Mouse (Mus musculus): ENCODE results near the gene Gm10944. TPM values are rescaled to one million over a fixed set of nuclear protein-coding genes. Genes with fewer than 3 reads are reported as not detected.

Gene Gm10944
- polyA plus RNA-seq, 1 experiment from 2014 or later = not detected

GRCm38 (mm10) chr10:10710837-10711236 is 29.7 kb downstream of the Gm10944 start:
- no peaks in the 10 kb centered on the region for H3K4me1 ChIP-seq
- no peak overlapping the region for H3K4me3 ChIP-seq (replicated peaks)
- no peak for ATAC-seq (ENCODE audit: low FRiP score)
- H3K9me3 ChIP-seq (replicated peaks) = no peaks in the 10 kb centered on the region
- WGBS = 77% methylated on average over 2 of the region's 2 CpGs
- no peak overlapping the region for H3K27ac ChIP-seq (replicated peaks)
- H3K9ac ChIP-seq (replicated peaks) = no peak overlapping the region
- H3K4me2 ChIP-seq = no peak overlapping the region
- H3K27me3 ChIP-seq (replicated peaks) = no peaks in the 10 kb centered on the region
- no peaks in the 10 kb centered on the region for H3K36me3 ChIP-seq

GRCm38 (mm10) chr10:10726501-10726900 is 45.4 kb downstream of the Gm10944 start:
- Histone ChIP-seq H3K9me3 (replicated peaks) (no peaks in the 10 kb centered on the region), H3K4me3 (replicated peaks) (no peak overlapping the region), H3K36me3 (no peaks in the 10 kb centered on the region), H3K27ac (replicated peaks) (no peak overlapping the region), H3K27me3 (replicated peaks) (no peaks in the 10 kb centered on the region), H3K9ac (replicated peaks) (no peak overlapping the region), H3K4me2 (no peak overlapping the region), H3K4me1 (no peaks in the 10 kb centered on the region)
- WGBS = 94% methylated on average over 3 of the region's 3 CpGs
- ATAC-seq (ENCODE audit: low FRiP score) = no peak

Other genes with a start within 250 kb of the Gm10944 start
- gene Adgb, start 209.0 kb upstream of the Gm10944 start, polyA plus RNA-seq (2015; fragmentation: Nextera tagmentation; extraction: Ambion mirVana) = 0.20 and 0.31 TPM in 2 replicates
- 4.5 and 8.3 TPM in 2 replicates for gene Rab32, start 123.1 kb upstream of the Gm10944 start, polyA plus RNA-seq (2015; fragmentation: Nextera tagmentation; extraction: Ambion mirVana)